Mouse (Mus musculus) ES-E14 (cell line): Measurements from ENCODE around the gene Rasgef1b.

Experiments used
- CHD2 ChIP-seq: IDR thresholded peaks from 2 replicates; pipeline ENCODE4 v1.6.1; 2014; ENCODE audit warnings: mild to moderate bottlenecking, low read depth, low read length, inconsistent platforms
- HCFC1 ChIP-seq: IDR thresholded peaks from 2 replicates; pipeline ENCODE4 v1.6.1; 2012; ENCODE audit warnings: low read length, inconsistent platforms, borderline replicate concordance; ENCODE audit not compliant: insufficient read depth
- MAFK ChIP-seq: IDR thresholded peaks from 2 replicates; pipeline ENCODE4 v1.6.1; 2014; ENCODE audit warnings: mild to moderate bottlenecking, low read depth, low read length, inconsistent platforms; ENCODE audit not compliant: insufficient read depth
- ZNF384 ChIP-seq: IDR thresholded peaks from 2 replicates; pipeline ENCODE4 v1.6.1; 2012; ENCODE audit warnings: low read depth, low read length, inconsistent platforms

- no peak for TF ChIP-seq HCFC1
- no peak for TF ChIP-seq ZNF384
- no peak for TF ChIP-seq CHD2
- no peak for TF ChIP-seq MAFK
These were observed 340.7 kb downstream of the Rasgef1b start for GRCm38 (mm10) chr5:99388131-99388530.
